Mouse (Mus musculus) hindbrain, embryonic 10.5 days (tissue): Measurements from ENCODE around the gene Mttp. TPM values are rescaled to one million over a fixed set of nuclear protein-coding genes. Genes with fewer than 3 reads are reported as not detected.

Experiments
- DNase-seq: peaks from one replicate; pipeline ENCODE4 v3.0.0-alpha.2; 2017; ENCODE audit warnings: low spot score
- H3K27ac ChIP-seq: fragments of 300-500 bp; sonication (generic); 2 replicates; pipeline ENCODE4 v1.5.1; 2016; ENCODE audit warnings: mild to moderate bottlenecking, moderate library complexity
- H3K27me3 ChIP-seq: fragments of 300-500 bp; sonication (generic); 2 replicates; pipeline ENCODE4 v1.6.1; 2016; ENCODE audit warnings: mild to moderate bottlenecking; ENCODE audit not compliant: poor library complexity, insufficient read depth, severe bottlenecking
- H3K36me3 ChIP-seq: fragments of 300-500 bp; sonication (generic); 2 replicates; pipeline ENCODE4 v1.6.1; 2016; ENCODE audit warnings: mild to moderate bottlenecking, moderate library complexity
- H3K4me1 ChIP-seq: fragments of 300-500 bp; sonication (generic); replicated peaks from 2 replicates; pipeline ENCODE4 v1.6.1; 2016; ENCODE audit warnings: mild to moderate bottlenecking
- H3K4me3 ChIP-seq: fragments of 300-500 bp; sonication (generic); 2 replicates; pipeline ENCODE4 v1.5.1; 2016; ENCODE audit warnings: mild to moderate bottlenecking, moderate library complexity
- H3K9me3 ChIP-seq: fragments of 300-500 bp; sonication (generic); 2 replicates; pipeline ENCODE4 v1.6.1; 2016; ENCODE audit warnings: mild to moderate bottlenecking, moderate library complexity
- WGBS: fragments of 180-500 bp; shearing (Covaris S2); methylation state at CpG from one replicate; pipeline ENCODE4 v1.1.7; 2016; 5-methylcytosine and 5-hydroxymethylcytosine counted together
- polyA plus RNA-seq: library from polyadenylated mRNA; unstranded; fragments of >200 nt; fragmentation: Nextera tagmentation; extraction: Ambion mirVana; gene quantifications from 2 replicates; pipeline ENCODE4 v1.2.1, GENCODE M21; 2016

Gene Mttp
- polyA plus RNA-seq, 1 experiment from 2014 or later, result 9.2 TPM

DNA sequence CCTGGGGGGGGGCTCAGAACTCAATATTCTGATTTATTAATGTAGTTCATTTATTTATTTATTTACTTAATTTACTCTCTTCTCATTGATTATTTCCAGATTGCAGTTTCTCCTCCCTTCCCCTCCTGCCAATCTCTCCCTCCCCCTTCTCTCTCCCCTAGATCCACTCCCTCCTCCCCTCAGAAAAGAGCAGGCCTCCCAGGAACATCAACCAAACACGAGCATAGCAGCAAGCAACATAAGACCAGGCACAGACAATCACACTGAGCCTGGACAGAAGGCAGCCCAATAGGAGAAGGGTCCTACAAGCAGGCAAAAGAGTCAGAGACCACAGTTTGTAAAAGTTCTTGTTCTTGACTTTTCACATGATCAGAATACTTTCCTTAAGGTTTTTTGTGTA lies 73.8 kb downstream of the Mttp start:
- H3K9me3 ChIP-seq, result no peaks in the 10 kb centered on the region
- H3K27me3 ChIP-seq, result peaks cover 16% of the 10 kb centered on the region; the same call in 1 of the 2 replicates
- whole genome bisulfite sequencing, result 8% methylated on average over 1 of the region's 1 CpGs
- DNase-seq, result peak; percentile 16
- H3K4me1 ChIP-seq, result peaks cover 35% of the 10 kb centered on the region
- no peaks in the 10 kb centered on the region for H3K36me3 ChIP-seq
- H3K4me3 ChIP-seq, result no peak overlapping the region
- H3K27ac ChIP-seq, result no peak overlapping the region; the same call in 1 of the 2 replicates

- Histone ChIP-seq H3K4me3 (no peak overlapping the region), H3K36me3 (no peaks in the 10 kb centered on the region), H3K9me3 (no peaks in the 10 kb centered on the region), H3K4me1 (peaks cover 46% of the 10 kb centered on the region), H3K27me3 (peaks cover 16% of the 10 kb centered on the region; the same call in 1 of the 2 replicates), H3K27ac (peak overlapping the region; percentile 79)
- WGBS, result 60% methylated on average over 18 of the region's 18 CpGs
- DNase-seq, result peak; percentile 9
These were observed 74.8 kb downstream of the Mttp start for GRCm38 (mm10) chr3:138069756-138070511.

- peaks cover 16% of the 10 kb centered on the region; the same call in 1 of the 2 replicates for H3K27me3 ChIP-seq
- H3K27ac ChIP-seq, result no peak overlapping the region
- H3K4me1 ChIP-seq, result peaks cover 51% of the 10 kb centered on the region
- 94% methylated on average over 12 of the region's 12 CpGs for WGBS
- no peak overlapping the region for H3K4me3 ChIP-seq
- no peaks in the 10 kb centered on the region for H3K36me3 ChIP-seq
- no peak for DNase-seq
- no peaks in the 10 kb centered on the region for H3K9me3 ChIP-seq
These were observed 76.7 kb downstream of the Mttp start for GRCm38 (mm10) chr3:138068103-138068502.

DNA sequence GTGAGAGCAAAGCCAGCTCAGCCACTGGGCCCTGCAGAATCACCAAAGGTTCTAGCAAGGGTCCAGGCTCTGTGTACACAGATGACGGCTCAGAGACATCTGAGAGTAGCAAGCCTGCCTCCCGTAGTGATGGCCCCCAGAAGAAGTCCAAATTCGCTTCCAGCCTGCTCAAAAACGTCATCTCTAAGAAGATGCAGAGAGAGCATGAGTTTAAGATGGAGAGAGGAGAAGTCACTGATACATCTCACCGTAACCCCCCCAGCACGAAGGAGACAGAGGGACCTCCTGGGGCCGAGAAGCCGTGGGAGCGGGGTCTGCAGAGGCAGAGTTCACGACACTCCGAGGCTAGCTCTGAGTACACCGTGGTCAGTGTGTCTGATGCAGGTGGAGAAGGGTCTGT lies 77.5 kb downstream of the Mttp start, which contains the start of gene Gm5105:
TSS of gene Gm5105 (minus strand) at position 101 of the 400 bp plus-strand sequence.
- H3K27ac ChIP-seq, result peak within 1 kb of the TSS; percentile 79
- peaks cover 51% of the 10 kb centered on the region for H3K4me1 ChIP-seq
- 92% methylated on average over 12 of the region's 12 CpGs for WGBS

GRCm38 (mm10) chr3:138066348-138066856 lies 78.4 kb downstream of the Mttp start:
- H3K27ac ChIP-seq, result peak overlapping the region; percentile 79
- H3K4me3 ChIP-seq, result no peak overlapping the region
- H3K9me3 ChIP-seq, result no peaks in the 10 kb centered on the region
- 71% methylated on average over 20 of the region's 20 CpGs for WGBS
- no peaks in the 10 kb centered on the region for H3K36me3 ChIP-seq
- H3K4me1 ChIP-seq, result peaks cover 48% of the 10 kb centered on the region
- DNase-seq, result peak; percentile 15
- peaks cover 16% of the 10 kb centered on the region; the same call in 1 of the 2 replicates for H3K27me3 ChIP-seq

More for the DNA sequence above, 77.5 kb downstream of the Mttp start, which contains the start of gene Gm5105:
- no peak within 1 kb of the TSS for H3K4me3 ChIP-seq
- H3K36me3 ChIP-seq, result no peaks in the 10 kb centered on the region
- peaks cover 16% of the 10 kb centered on the region; the same call in 1 of the 2 replicates for H3K27me3 ChIP-seq
- H3K9me3 ChIP-seq, result no peaks in the 10 kb centered on the region
- no peak for DNase-seq

- H3K4me3 ChIP-seq, result no peak overlapping the region
- peaks cover 16% of the 10 kb centered on the region; the same call in 1 of the 2 replicates for H3K27me3 ChIP-seq
- H3K9me3 ChIP-seq, result no peaks in the 10 kb centered on the region
- H3K27ac ChIP-seq, result peak overlapping the region; percentile 79
- 85% methylated on average over 16 of the region's 16 CpGs for WGBS
- H3K4me1 ChIP-seq, result peaks cover 43% of the 10 kb centered on the region
- H3K36me3 ChIP-seq, result no peaks in the 10 kb centered on the region
- DNase-seq, result no peak
These were observed 78.8 kb downstream of the Mttp start for GRCm38 (mm10) chr3:138065930-138066329.

- peak within 1 kb of the TSS; percentile 79 for H3K27ac ChIP-seq
- H3K27me3 ChIP-seq, result peaks cover 15% of the 10 kb centered on the region; the same call in 1 of the 2 replicates
- H3K4me3 ChIP-seq, result 0 out of 2 replicates have a peak within 1 kb of the TSS, but pooled peaks have one; percentile 2
- H3K9me3 ChIP-seq, result no peaks in the 10 kb centered on the region
- H3K36me3 ChIP-seq, result no peaks in the 10 kb centered on the region
- no peak for DNase-seq
- H3K4me1 ChIP-seq, result peaks cover 34% of the 10 kb centered on the region
- WGBS, result 72% methylated on average over 33 of the region's 33 CpGs
These were observed 79.8 kb downstream of the Mttp start, which contains the start of gene 1110002E22Rik for GRCm38 (mm10) chr3:138064732-138065645. TSS of gene 1110002E22Rik (plus strand) at chr3:138065052.

DNA sequence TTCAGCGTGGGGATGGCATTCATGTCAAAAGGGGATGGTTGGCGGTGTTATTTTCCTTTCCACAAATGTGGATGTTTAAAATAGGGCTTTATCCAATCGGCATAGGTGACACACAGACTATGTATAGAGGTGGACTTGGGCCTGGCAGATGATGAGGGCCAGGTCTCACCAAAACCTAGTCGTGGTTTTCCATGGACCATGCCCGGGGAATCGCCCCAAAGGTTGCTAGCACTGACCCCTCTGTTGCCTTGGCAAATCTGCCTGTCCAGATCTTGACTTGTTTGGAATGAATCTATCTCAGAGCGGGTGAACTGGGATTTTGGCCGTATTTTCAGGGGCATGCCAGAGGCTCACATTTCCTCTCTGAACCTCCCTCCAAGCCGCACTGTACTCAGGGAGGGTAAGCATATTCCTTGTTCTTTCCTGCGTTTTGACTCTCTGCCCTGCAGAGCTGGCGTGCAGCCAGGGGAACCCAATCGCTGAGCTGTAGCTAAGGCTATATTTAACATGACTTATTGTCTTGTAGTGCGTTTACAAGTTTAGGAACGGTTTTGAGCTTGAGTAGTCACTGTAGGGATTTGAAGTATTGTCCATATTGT lies 80.9 kb downstream of the Mttp start:
- no peak for DNase-seq
- H3K4me1 ChIP-seq, result peaks cover 26% of the 10 kb centered on the region
- no peak overlapping the region for H3K4me3 ChIP-seq
- no peak overlapping the region for H3K27ac ChIP-seq
- WGBS, result 81% methylated on average over 14 of the region's 14 CpGs
- H3K27me3 ChIP-seq, result peaks cover 5% of the 10 kb centered on the region; the same call in 1 of the 2 replicates
- H3K36me3 ChIP-seq, result no peaks in the 10 kb centered on the region
- H3K9me3 ChIP-seq, result no peaks in the 10 kb centered on the region

DNA sequence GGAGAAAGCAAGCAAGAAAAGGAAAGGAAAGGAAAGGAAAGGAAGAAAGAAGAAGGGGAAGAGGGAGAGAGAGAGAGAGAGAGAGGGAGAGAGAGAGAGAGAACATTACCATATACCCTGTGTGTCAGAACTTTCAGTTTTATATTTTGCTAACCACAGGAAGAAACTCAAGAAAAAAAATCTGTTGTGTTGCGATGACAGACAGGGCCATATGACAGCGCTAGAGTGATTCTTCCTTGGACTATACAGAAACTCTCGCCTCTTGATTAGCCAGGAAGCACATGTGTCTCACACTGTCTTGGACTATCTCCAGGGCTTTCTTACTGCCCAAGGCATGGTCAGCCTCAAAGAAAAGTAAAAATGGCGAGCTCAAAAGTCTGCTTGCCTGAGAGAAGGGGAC lies 82.1 kb downstream of the Mttp start:
- 85% methylated on average over 4 of the region's 4 CpGs for WGBS
- peaks cover 26% of the 10 kb centered on the region for H3K4me1 ChIP-seq
- DNase-seq, result no peak
- H3K9me3 ChIP-seq, result no peaks in the 10 kb centered on the region
- H3K27me3 ChIP-seq, result peaks cover 2% of the 10 kb centered on the region; the same call in 1 of the 2 replicates
- no peaks in the 10 kb centered on the region for H3K36me3 ChIP-seq
- H3K4me3 ChIP-seq, result no peak overlapping the region
- no peak overlapping the region for H3K27ac ChIP-seq

DNA sequence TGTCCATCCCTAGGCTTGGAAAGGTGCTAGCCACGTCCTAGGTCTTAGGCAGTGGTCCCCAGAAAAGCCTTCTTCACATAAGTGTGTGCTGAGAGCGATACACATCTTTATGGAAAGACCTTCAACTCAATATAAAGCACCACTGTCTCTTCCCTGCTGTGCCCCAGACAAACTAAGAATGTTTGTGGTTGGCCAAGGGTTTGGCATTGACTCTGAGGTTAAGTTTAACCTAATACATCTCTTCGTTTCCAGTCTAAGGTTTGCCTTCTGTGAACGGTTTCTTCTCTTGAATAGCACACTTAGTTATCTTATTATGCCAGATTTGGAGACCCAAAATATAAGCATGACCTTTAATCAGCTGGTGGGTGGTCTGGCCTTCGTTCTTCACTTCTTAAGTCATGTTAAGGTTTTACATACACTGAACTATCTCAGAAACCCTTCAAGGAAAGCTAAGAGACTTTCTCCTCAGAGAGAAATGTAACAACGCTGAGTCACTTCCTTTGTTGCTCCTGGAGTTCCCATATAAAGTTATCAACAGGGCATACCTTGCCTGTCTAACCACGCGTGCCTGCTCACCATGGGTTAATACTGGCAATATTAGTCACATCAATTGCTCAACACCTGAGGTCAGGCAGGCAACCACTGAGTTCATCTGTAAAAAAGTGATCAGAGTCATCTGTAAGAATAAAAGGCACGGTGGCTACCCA lies 83.4 kb downstream of the Mttp start:
- Histone ChIP-seq H3K9me3 (no peaks in the 10 kb centered on the region), H3K4me1 (peaks cover 30% of the 10 kb centered on the region), H3K27ac (no peak overlapping the region), H3K27me3 (no peaks in the 10 kb centered on the region), H3K36me3 (no peaks in the 10 kb centered on the region), H3K4me3 (no peak overlapping the region)
- DNase-seq, result no peak
- 90% methylated on average over 9 of the region's 9 CpGs for WGBS

DNA sequence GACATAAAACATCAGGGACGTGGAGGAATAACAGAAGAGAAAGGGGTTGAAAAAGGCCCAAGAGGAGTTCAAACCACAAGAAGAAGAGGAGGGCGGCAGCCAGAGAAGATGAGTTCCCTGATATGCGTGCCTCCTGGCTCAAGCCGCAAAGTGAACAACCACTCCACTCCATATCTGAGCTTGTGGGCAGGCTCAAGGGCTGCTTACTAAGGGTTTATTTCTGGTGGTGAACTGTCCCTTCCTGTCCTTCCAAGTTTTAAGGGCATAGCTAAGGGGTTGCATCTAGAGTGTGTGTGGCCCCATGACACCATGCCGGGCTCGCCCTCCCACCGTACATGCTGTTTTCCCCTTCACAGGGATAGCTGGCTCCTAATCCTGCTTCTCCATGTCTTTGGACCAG lies 84.3 kb downstream of the Mttp start:
- Histone ChIP-seq H3K36me3 (no peaks in the 10 kb centered on the region), H3K27ac (no peak overlapping the region), H3K27me3 (no peaks in the 10 kb centered on the region), H3K4me1 (peaks cover 20% of the 10 kb centered on the region), H3K4me3 (no peak overlapping the region), H3K9me3 (no peaks in the 10 kb centered on the region)
- DNase-seq, result no peak
- 93% methylated on average over 7 of the region's 7 CpGs for WGBS

DNA sequence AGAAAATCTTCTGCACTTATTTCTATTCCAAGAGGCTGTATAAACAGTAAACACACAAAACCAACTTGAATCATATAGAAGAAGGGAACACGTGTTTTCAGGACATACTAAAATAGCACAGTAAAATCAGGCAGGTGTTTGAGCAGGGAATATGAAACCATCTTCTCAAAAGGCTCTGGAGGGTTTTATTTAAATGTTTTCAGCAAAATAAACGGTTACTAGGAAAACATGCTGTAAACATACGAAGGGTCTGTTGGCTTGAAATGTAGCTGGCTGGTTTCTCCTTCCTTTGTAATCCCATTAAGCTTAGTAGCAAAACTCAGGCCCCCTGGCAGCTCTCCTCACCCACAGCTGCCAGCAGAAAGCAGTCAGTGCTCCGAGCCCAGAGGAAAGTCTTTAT lies 86.5 kb downstream of the Mttp start:
- H3K4me3 ChIP-seq, result no peak overlapping the region
- no peaks in the 10 kb centered on the region for H3K36me3 ChIP-seq
- H3K4me1 ChIP-seq, result peaks cover 16% of the 10 kb centered on the region
- no peak overlapping the region for H3K27ac ChIP-seq
- no peaks in the 10 kb centered on the region for H3K9me3 ChIP-seq
- WGBS, result 63% methylated on average over 4 of the region's 4 CpGs
- DNase-seq, result no peak
- no peaks in the 10 kb centered on the region for H3K27me3 ChIP-seq
